In genomic region chr7:80199286-80199685, GRCm38 (mm10) we compare ENCODE assay signal across 9 mouse cellular contexts. TPM values are rescaled to one million over a fixed set of nuclear protein-coding genes. Genes with fewer than 3 reads are reported as not detected.
DNase-seq lines count a peak whose midpoint lies in the region; ATAC-seq and TF ChIP-seq lines count a peak whose summit lies in the region.
"Had no signal": no experiment of that assay in that cellular context is flagged by ENCODE, and none has a peak within 500 bp of the region (broad histone marks: within the 10 kb centered on the region; RNA-seq: fewer than 3 reads in every experiment).

No protein-coding gene starts in this region.

- H3K79me2 ChIP-seq in liver, adult 2 months (ENCODE audit: control insufficient read depth, insufficient read depth, low read length) = peaks cover 11% of the 10 kb centered on the region; the same call in 1 of the 2 replicates

- H3K9ac ChIP-seq in lung, postnatal 0 days (replicated peaks; ENCODE audit: low read depth) = peak overlapping the region; percentile 46
- peak overlapping the region; percentile 94 for H3K9ac ChIP-seq in forebrain, embryonic 13.5 days
- peak overlapping the region; percentile 81; the same call in 1 of the 2 replicates for H3K9ac ChIP-seq in liver, adult 2 months (ENCODE audit: low read depth, low read length)
- peak overlapping the region; percentile 86 for H3K9ac ChIP-seq in stomach, embryonic 16.5 days (ENCODE audit: low read length)

- DNase-seq in lung, postnatal 0 days (ENCODE audit: low spot score) = no peak
- DNase-seq in lung, postnatal 10 days = no peak
- no peak for DNase-seq in liver, adult 2 months (ENCODE audit: extremely low read depth, low read depth, low spot score)
- DNase-seq in layer of hippocampus, postnatal 36 days = no peak
- DNase-seq: adrenal gland, postnatal 25 days had no signal

- peaks cover 15% of the 10 kb centered on the region; the same call in 1 of the 2 replicates for H3K4me1 ChIP-seq in lung, postnatal 0 days (ENCODE audit: insufficient read depth, low read depth, low read length)
- peaks cover 80% of the 10 kb centered on the region for H3K4me1 ChIP-seq in forebrain, embryonic 13.5 days
- peaks cover 26% of the 10 kb centered on the region for H3K4me1 ChIP-seq in liver, adult 2 months (ENCODE audit: control insufficient read depth, insufficient read depth, low read length)
- peaks cover 48% of the 10 kb centered on the region for H3K4me1 ChIP-seq in stomach, embryonic 16.5 days (ENCODE audit: control insufficient read depth, insufficient read depth, low read length)

- no peak for TF ChIP-seq EP300 in lung, postnatal 0 days (IDR thresholded peaks at IDR 0.05)

- TF ChIP-seq CTCF in lung, postnatal 0 days (IDR thresholded peaks at IDR 0.05) = no peak
- TF ChIP-seq CTCF in liver, adult 2 months (IDR thresholded peaks at IDR 0.05; ENCODE audit: low read depth, low read length) = no peak

- no peaks in the 10 kb centered on the region for H3K36me3 ChIP-seq in lung, postnatal 0 days (ENCODE audit: insufficient read depth, low read length)
- H3K36me3 ChIP-seq in forebrain, embryonic 13.5 days (ENCODE audit: poor library complexity, severe bottlenecking) = peaks cover 13% of the 10 kb centered on the region; the same call in 1 of the 2 replicates
- H3K36me3 ChIP-seq in liver, adult 2 months (ENCODE audit: control insufficient read depth, insufficient read depth, low read length) = no peaks in the 10 kb centered on the region
- peaks cover 3% of the 10 kb centered on the region; the same call in 1 of the 2 replicates for H3K36me3 ChIP-seq in stomach, embryonic 16.5 days (ENCODE audit: control insufficient read depth, insufficient read depth, low read length)

- no peaks in the 10 kb centered on the region for H3K27me3 ChIP-seq in lung, postnatal 0 days (replicated peaks; ENCODE audit: insufficient read depth, low read length)
- H3K27me3 ChIP-seq in forebrain, embryonic 13.5 days = no peaks in the 10 kb centered on the region
- H3K27me3 ChIP-seq in liver, adult 2 months (ENCODE audit: control insufficient read depth, insufficient read depth, low read length) = no peaks in the 10 kb centered on the region
- no peaks in the 10 kb centered on the region for H3K27me3 ChIP-seq in stomach, embryonic 16.5 days (ENCODE audit: control insufficient read depth, insufficient read depth, low read length)

- no peak for TF ChIP-seq POLR2A in liver, adult 2 months (IDR thresholded peaks at IDR 0.05; ENCODE audit: extremely low read depth, insufficient read depth, low read length)

- no peak for ATAC-seq in lung, postnatal 0 days
- ATAC-seq in forebrain, embryonic 13.5 days = no peak
- ATAC-seq in stomach, embryonic 16.5 days (ENCODE audit: insufficient read depth, low FRiP score) = no peak
- no peak for ATAC-seq in cerebellum, adult (ENCODE audit: insufficient number of reproducible peaks, low FRiP score, low TSS enrichment)

- peak overlapping the region; percentile 87 for H3K4me2 ChIP-seq in lung, postnatal 0 days (replicated peaks; ENCODE audit: low read depth, low read length)
- H3K4me2 ChIP-seq in forebrain, embryonic 13.5 days = peak overlapping the region; percentile 78
- H3K4me2 ChIP-seq in stomach, embryonic 16.5 days (ENCODE audit: low read depth, low read length) = peak overlapping the region; percentile 73

- peak overlapping the region; percentile 74 for H3K4me3 ChIP-seq in lung, postnatal 0 days (ENCODE audit: low read depth, low read length)
- peak overlapping the region; percentile 75 for H3K4me3 ChIP-seq in forebrain, embryonic 13.5 days
- peak overlapping the region; percentile 73; the same call in 1 of the 2 replicates for H3K4me3 ChIP-seq in liver, adult 2 months (ENCODE audit: insufficient read depth, low read depth, low read length)
- peak overlapping the region; percentile 71 for H3K4me3 ChIP-seq in stomach, embryonic 16.5 days (replicated peaks; ENCODE audit: low read length)

- WGBS in lung, postnatal 0 days = 29% methylated on average over 6 of the region's 6 CpGs
- 42% methylated on average over 6 of the region's 6 CpGs for WGBS in forebrain, embryonic 13.5 days
- WGBS in liver, adult 2 months = 44% methylated on average over 6 of the region's 6 CpGs
- WGBS in stomach, embryonic 16.5 days = 27% methylated on average over 6 of the region's 6 CpGs

- no peak overlapping the region for H3K27ac ChIP-seq in lung, postnatal 0 days (ENCODE audit: low read length)
- peak overlapping the region; percentile 95 for H3K27ac ChIP-seq in forebrain, embryonic 13.5 days
- H3K27ac ChIP-seq in liver, adult 2 months (replicated peaks; ENCODE audit: insufficient read depth, low read depth, low read length) = no peak overlapping the region
- peak overlapping the region; percentile 97 for H3K27ac ChIP-seq in stomach, embryonic 16.5 days (ENCODE audit: low read length)

- H3K9me3 ChIP-seq in lung, postnatal 0 days (ENCODE audit: low read length) = no peaks in the 10 kb centered on the region
- H3K9me3 ChIP-seq in forebrain, embryonic 13.5 days (replicated peaks) = no peaks in the 10 kb centered on the region
- no peaks in the 10 kb centered on the region for H3K9me3 ChIP-seq in stomach, embryonic 16.5 days (replicated peaks; ENCODE audit: control insufficient read depth, low read length)

RNA-seq across cellular contexts. Expression of gene Sema4b, which starts 12.6 kb away (rescaled TPM):
- polyA plus RNA-seq in lung, postnatal 0 days (2015; fragmentation: Nextera tagmentation; extraction: Ambion mirVana) = 11.6 and 11.8 TPM in 2 replicates
- polyA plus RNA-seq in forebrain, embryonic 13.5 days (2015; fragmentation: Nextera tagmentation; extraction: Ambion mirVana) = 20.7 and 22.3 TPM in 2 replicates
- total RNA-seq in liver, adult 2 months (2014; rRNA removed) = 3.7 and 5.4 TPM in 2 replicates
- polyA plus RNA-seq in liver, adult 2 months (2012; rRNA removed) = 4.0 and 4.4 TPM in 2 replicates
- 19.7 and 23.7 TPM in 2 replicates for polyA plus RNA-seq in stomach, embryonic 16.5 days (2015; fragmentation: Nextera tagmentation; extraction: Ambion mirVana)
- 10 to 100 TPM; 21.6 to 24.1 TPM for total RNA-seq in layer of hippocampus, postnatal 36 days (2021)

RNA-seq across cellular contexts. Expression of gene Cib1, which starts 33.3 kb away (rescaled TPM):
- 108 and 123 TPM in 2 replicates for polyA plus RNA-seq in lung, postnatal 0 days (2015; fragmentation: Nextera tagmentation; extraction: Ambion mirVana)
- polyA plus RNA-seq in forebrain, embryonic 13.5 days (2015; fragmentation: Nextera tagmentation; extraction: Ambion mirVana) = 34.4 and 37.8 TPM in 2 replicates
- 51.7 and 62.5 TPM in 2 replicates for total RNA-seq in liver, adult 2 months (2014; rRNA removed)
- polyA plus RNA-seq in liver, adult 2 months (2012; rRNA removed) = 108 and 114 TPM in 2 replicates
- polyA plus RNA-seq in stomach, embryonic 16.5 days (2015; fragmentation: Nextera tagmentation; extraction: Ambion mirVana) = 141 and 167 TPM in 2 replicates
- 10 to 100 TPM; 21.0 to 25.4 TPM for total RNA-seq in layer of hippocampus, postnatal 36 days (2021)

RNA-seq across cellular contexts. Expression of gene Gdpgp1, which starts 33.4 kb away (rescaled TPM):
- polyA plus RNA-seq in lung, postnatal 0 days (2015; fragmentation: Nextera tagmentation; extraction: Ambion mirVana) = 2.6 and 2.8 TPM in 2 replicates
- polyA plus RNA-seq in forebrain, embryonic 13.5 days (2015; fragmentation: Nextera tagmentation; extraction: Ambion mirVana) = 3.3 and 3.8 TPM in 2 replicates
- total RNA-seq in liver, adult 2 months (2014; rRNA removed) = 1.2 and 1.9 TPM in 2 replicates
- polyA plus RNA-seq in liver, adult 2 months (2012; rRNA removed) = 2.1 and 2.2 TPM in 2 replicates
- 4.0 and 4.7 TPM in 2 replicates for polyA plus RNA-seq in stomach, embryonic 16.5 days (2015; fragmentation: Nextera tagmentation; extraction: Ambion mirVana)
- 1 to 10 TPM; 6.9 to 7.3 TPM for total RNA-seq in layer of hippocampus, postnatal 36 days (2021)

RNA-seq across cellular contexts. Expression of gene Ttll13, which starts 46.9 kb away (rescaled TPM):
- 1.9 and 2.1 TPM in 2 replicates for polyA plus RNA-seq in lung, postnatal 0 days (2015; fragmentation: Nextera tagmentation; extraction: Ambion mirVana)
- 0.97 and 1.8 TPM in 2 replicates for polyA plus RNA-seq in forebrain, embryonic 13.5 days (2015; fragmentation: Nextera tagmentation; extraction: Ambion mirVana)
- 0.40 and 0.46 TPM in 2 replicates for total RNA-seq in liver, adult 2 months (2014; rRNA removed)
- 0.57 and 0.95 TPM in 2 replicates for polyA plus RNA-seq in liver, adult 2 months (2012; rRNA removed)
- polyA plus RNA-seq in stomach, embryonic 16.5 days (2015; fragmentation: Nextera tagmentation; extraction: Ambion mirVana) = 0.56 and 1.1 TPM in 2 replicates
- total RNA-seq in layer of hippocampus, postnatal 36 days (2021) = 1 to 10 TPM; 1.7 to 2.9 TPM
- total RNA-seq: hematopoietic stem cell, adult 5-6 weeks had no signal

Comparison
In these comparisons a context has a peak if more than half of its experiments do, and no peak if none do; other contexts are left out.
1. H3K27ac ChIP-seq: peak in forebrain, embryonic 13.5 days (single experiment) and stomach, embryonic 16.5 days (single experiment); none in lung, postnatal 0 days (single experiment) and liver, adult 2 months (single experiment).
2. Peak in every context shown above with its lines, with median percentiles within 50 percentile points of each other: H3K4me2 ChIP-seq, H3K4me3 ChIP-seq and H3K9ac ChIP-seq.